Mouse (Mus musculus) heart, adult 8-10 months (tissue): ENCODE data around the gene Camkk1. TPM values are rescaled to one million over a fixed set of nuclear protein-coding genes. Genes with fewer than 3 reads are reported as not detected.
A peak's percentile ranks its signal among the peaks of the same experiment; 100 is the strongest.

Experiments
- DNase-seq: peaks from one replicate; pipeline ENCODE4 v3.0.0; 2022; ENCODE audit warnings: low spot score
- total RNA-seq, 4 experiments: library from RNA; stranded (reverse); gene quantifications; 2 replicates each; pipeline ENCODE4 v1.2.4; 2022

Camkk1 gene
- total RNA-seq, 4 experiments from 2014 or later = 0.53 to 0.84 (median 0.74) TPM

DNA sequence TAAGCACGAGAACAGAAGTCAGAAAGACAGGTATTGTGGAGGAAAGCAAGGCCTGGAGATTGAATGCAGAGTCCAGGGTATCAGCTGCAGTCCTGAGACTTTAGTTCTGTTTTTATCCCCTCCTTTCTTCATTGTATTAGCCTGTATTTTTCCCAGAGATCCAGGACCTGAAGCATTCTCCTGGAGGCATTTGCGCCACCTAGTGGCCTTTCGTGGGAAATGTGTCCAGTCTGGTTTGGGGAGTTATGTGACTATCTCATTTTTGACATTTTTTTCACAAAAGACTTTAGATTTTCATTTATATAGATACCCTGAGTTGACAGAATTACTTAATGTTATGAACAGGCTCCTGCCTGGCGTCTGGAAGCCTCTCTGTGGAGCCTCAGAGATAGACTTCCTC is 30.5 kb downstream of the Camkk1 start:
- peak; percentile 76 for DNase-seq

DNA sequence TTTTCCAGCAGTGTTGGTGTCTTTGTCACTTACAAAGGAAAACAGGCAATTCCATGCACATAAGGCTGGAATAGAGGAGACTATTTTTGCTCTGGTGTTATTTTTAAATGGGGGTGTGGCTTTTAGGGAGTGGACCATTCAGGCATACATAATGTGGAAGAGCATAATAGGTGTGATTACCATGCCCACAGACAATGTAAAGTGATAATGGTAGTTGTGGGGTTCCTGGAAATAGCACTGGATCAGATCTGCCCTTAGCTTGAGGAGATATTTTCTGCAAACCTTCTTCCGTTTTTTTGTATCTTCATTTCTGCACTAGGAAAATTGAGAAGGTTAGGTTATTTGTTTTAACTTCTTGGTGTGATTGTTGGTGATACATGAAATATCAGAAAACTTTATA is 34.0 kb downstream of the Camkk1 start:
- DNase-seq = no peak

DNA sequence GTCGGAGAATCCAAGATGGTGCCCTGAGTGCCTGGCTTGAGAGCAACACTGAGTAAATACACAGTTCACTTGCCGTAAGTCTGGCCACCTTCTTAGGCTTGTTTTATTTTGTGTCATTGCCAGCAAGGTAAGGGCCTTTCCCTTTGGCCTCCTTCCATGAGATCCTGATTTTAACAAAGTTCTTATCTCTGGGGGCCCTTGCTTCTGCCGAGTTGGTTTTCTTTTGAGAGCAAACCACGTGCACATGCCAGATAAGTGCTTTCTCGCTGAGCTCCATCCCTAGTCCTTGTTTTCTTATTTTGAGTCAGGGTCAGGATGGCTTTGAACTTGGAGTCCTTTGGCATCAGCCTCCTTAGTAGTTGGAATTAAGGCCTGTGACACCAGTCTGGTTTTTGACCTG is 38.9 kb downstream of the Camkk1 start:
- DNase-seq = no peak

DNA sequence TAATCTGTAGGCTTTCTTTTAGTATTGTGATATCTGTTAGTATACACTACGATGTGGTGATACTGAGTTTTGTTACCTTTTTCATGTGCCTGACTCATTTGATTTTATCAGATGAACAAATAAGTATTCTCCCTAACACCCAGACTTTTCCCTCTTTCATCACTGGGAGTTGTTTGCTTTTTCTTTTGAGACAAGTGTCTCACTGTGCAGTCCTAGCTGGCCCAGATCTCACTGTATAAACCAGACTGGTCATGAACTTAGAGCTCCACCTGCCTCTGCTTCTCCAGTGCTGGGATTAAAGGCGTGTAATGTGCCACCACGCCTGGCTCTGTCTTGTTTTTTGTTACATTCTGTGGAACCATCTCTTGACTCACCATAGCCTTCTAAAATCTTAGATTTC is 40.8 kb downstream of the Camkk1 start:
- DNase-seq = no peak

DNA sequence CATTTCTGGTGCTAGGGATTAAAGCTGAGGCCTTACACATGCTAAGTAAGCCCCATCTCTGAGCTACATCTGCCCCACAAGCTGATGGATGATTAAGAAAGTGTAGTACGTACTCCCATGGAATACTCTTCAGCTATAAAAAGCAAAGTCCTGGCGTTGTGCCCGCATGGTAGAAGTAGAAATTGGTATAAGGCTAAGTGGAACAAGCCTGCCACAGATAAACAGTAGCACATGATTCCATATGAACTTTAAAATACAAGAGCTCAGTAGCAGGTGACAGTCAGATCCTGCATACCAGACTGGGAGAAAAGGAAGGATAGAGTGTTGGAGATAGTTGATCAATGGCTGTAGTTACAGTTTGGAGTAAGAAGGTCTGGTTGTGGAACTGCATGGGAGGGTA is 42.6 kb downstream of the Camkk1 start:
- no peak for DNase-seq

DNA sequence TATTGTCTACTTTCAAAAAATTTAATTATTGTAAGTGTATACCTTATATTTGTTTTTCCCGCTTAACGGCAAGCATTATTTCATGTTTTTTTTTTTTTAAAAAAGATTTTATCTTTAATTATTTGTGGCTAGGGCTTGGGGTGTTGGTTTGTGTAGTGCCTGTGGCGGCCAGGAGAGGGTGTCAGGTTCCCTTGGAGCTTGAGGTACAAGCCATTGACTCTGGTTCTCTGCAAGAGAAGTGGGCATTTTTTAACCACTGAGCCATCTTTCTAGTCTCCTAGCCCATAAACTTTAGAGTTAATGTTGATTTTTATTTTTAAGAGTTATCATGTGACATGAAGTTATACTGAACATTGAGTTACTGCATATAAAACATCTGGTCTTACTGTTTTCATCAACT is 53.0 kb downstream of the Camkk1 start:
- no peak for DNase-seq

DNA sequence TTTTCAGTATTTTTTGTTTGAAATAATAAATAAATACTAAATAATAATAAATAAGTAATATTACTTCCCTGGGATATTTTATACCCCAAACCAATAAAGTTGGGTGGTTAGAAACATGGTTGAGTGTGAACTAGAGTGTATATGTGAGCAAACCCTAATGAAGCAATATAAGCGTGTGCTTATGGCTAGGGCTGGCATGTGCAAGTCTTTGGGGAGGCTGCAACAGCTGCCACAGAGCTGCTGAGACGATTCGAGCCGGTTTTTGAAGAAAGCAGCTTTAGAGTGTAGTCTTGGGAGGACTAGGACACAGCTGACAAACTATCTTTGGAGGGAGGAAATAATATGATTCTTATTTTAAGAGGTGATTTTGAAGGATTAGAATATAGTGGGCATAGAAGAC is 57.5 kb downstream of the Camkk1 start:
- no peak for DNase-seq

DNA sequence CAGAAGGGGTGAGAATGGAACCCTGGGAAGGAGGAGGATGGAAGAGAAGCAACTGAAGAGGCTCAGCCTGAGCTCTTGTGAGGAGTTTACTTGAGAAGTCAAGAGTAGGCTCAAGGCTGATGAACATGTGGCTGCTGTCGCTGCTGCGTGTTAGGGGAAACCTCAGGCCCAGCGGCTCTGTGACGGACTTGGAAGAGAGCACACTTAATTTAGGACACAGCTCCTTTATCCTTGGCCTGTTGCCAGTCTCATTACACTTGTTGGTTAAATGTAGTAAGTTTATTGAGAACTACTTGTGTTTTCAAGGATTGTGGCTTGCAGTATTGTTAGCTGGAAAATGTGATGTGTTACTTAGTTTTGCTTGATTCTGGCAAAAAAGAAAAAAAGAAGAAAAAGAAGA is 57.9 kb downstream of the Camkk1 start:
- no peak for DNase-seq

DNA sequence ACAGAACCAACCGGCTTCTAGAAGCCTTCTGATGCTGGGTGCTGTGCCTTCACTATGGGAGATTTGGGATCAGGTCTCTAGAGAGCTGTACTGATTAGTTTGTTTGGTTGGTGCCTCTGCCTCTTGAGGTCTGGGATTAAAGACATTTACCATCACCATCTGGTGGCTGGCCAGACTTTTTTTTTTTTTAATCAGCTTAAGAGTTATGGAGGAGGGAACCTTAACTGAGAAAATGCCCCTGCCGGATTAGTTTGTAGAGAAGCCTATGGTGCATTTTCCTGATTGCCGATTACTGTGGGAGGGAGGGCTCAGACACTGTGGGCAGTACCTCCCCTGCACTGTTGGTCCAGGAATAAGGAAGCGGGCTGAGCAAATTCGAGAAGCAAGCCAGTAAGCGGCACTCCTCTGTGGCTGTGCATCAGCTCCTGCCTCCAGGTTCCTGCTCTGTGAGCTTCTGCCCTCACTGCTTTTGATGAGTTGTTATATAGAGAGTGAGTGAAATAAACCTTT is 58.5 kb downstream of the Camkk1 start:
- no peak for DNase-seq

DNA sequence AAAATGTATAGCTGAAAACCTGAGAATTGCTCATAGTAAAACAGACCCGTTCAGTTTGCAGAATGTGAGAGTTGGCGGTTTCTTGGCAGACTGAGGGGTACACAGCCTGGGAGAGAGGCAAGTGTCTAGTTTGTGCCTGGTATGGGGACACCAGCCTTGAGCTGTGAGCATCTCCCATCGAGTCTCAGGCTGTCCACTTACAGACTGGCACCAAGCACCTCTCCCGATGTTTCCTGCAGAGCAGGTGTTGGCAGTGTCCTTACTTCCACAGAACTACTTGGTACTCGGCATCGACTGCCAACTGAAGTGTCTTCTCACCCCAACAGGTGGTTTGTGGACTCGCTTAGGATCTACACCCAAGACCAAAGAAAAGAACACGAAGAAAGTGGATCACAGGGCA is 59.8 kb downstream of the Camkk1 start:
- DNase-seq = no peak

DNA sequence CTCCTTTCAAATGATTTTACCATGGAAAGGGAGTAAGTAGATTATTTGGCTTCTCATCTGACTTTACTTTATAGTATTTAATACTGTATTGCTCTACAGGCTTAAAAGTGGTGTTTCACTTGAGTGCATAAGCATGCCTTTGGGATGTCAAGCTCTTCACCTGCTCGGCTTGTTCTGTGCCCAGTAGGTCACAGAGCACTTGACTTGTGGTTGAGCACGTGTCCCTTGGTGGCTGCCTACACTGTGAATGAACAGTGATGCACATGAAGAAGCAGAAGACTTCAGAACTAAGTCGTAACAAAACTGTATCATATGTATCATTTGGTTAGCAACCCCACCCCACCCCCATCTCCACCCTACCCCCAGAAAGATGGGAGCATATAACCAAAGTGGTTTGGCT is 61.5 kb downstream of the Camkk1 start:
- DNase-seq = no peak

DNA sequence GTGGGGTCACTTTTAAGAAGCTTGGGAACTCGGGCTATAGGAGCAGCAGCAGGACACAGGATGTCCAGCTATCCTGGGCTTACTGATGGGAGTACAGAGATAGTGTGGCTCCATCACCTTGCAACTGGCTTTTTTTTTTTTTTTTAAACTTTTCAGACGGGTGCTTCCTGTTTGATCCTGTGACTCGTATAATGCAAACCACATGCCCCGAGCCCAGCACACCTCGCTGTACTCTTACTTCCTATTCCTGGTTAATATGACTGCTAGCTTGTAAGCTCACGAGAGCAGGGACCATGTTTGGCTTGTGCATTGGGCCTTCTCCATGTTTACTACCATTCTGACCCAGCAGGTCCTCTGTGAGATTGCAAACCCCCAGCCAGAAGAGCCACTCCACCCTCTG is 65.5 kb downstream of the Camkk1 start:
- DNase-seq = no peak

DNA sequence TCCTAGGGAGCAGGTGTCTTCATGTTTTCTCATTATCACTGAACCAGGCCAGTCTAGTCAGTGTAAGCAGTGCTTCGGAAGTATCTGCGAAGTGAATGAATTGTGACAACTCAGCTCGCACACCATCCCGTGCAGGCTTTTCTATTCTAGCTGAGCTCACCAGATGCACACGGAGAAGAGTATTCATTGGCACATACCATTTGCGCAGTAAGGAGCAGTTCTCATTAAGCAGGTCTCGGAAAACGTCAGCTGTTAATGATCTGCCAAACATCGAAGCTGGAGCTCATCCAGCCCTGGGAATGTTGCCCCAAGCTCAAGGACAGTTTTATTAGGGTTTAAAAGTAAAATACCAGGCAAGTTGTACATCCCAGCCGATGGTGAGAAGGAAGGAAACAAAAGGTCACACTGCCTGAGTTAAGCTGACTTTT is 66.0 kb downstream of the Camkk1 start:
- DNase-seq = no peak

DNA sequence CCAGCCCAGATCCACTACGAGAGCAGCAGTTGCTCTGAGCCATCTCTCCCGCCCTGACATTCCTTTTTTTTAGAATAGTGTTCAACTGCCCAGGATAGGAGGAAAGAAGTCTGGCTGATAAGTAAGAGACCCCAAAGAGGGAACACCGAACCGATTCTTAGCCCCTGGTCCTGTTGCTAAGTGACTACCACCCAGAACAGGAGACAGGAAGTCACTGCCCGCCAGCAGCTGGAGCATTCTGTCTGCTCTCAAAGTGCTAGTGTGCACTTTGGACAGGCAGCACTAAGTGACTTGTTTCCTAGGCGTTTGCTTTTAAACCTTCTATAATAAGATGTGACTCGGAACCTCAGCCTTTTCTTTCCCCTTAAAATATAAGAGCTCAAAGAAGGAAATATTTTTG is 66.6 kb downstream of the Camkk1 start:
- no peak for DNase-seq

DNA sequence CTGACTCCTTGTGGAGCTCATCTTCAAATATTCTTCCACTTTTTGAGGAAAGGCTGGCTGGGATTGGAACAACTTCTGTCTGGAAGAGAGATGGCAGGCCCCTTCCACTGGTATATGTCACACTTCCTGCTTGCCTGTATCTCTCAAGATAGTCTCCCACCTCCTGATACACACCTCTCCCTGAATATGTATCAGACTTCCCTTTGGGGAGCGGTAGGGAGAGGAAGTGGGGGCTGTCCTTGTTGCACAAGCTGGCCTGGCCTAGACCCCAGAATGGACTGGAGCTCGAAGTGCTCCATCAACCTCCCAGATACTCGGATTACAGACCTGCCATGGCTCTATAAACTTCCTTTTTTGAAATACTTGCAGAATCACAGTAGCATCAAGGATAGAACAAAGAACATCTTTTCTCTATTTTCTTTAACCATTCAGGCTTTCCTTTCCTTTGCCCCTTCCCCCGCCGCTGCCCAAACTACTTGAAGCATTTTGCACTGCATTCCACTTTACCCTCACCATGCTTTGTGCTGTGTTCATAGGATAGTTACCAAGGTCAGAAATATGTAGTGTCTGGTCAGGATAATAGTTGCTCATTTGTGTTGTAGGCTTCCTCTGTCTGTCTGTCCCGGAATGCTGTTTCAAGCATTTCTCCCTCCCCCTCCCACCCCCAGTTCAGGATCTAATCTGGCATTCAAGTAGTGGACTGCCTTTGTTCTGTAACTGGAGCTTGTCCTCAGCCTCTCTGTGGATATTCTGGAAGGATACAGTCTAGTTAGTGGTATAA is 69.1 kb downstream of the Camkk1 start:
- DNase-seq = no peak

DNA sequence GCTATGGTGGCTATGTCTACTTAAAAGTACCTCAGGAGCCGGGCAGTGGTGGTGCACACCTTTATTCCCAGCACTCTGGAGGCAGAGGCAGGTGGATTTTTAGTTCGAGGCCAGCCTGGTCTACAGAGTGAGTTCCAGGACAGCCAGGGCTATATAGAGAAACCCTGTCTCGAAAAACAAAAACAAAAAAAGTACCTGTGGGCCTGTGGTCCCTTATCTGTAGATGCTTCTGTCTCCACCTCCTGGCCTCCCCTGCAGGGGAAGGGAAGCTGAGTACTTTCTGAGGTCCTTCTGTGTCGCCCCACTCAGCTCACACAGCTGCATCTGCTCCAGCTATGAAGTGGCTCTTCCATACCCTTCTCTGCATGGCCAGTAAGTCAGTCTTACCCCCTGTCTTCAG is 71.5 kb downstream of the Camkk1 start, which contains the start of gene Itgae:
Gene Itgae (plus strand): TSS at position 301 of the 400 bp plus-strand sequence.
- no peak for DNase-seq

DNA sequence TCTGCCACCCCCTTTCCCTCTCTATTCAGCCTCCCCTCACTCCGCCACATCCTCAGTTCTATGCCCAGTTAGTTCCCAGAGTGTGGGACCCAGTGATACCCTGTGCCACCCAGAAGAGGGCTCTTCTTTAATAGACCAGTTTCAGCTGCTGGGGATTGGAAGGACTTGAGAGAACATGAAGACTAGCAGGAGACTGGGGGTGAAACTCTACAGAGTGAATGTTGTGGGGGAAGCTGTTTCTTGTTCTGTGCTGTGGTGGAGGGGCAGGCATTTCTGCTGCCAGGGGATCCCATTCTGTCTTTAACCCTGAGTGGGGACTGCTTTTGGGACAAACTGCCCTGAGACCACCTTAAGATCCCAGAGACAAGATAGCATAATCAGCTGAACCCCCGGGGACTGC is 72.0 kb downstream of the Camkk1 start:
- no peak for DNase-seq

Other genes with a start within 250 kb of the Camkk1 start
- gene Cyb5d2, start 222.9 kb upstream of the Camkk1 start, total RNA-seq = 10 to 100 TPM; 23.7 to 26.3 (median 25.4) TPM
- 10 to 100 TPM; 17.5 to 19.3 (median 18.8) TPM for gene Zzef1, start 222.8 kb upstream of the Camkk1 start, total RNA-seq
- 10 to 100 TPM in 3 of 4 experiments, 1 to 10 TPM in 1; 9.5 to 12.4 (median 11.2) TPM for gene Atp2a3, start 57.8 kb upstream of the Camkk1 start, total RNA-seq
- gene P2rx1, start 19.9 kb upstream of the Camkk1 start, total RNA-seq = under 1 TPM; 0.35 to 0.49 (median 0.43) TPM
- gene Ncbp3, start 28.8 kb downstream of the Camkk1 start, total RNA-seq = 1 to 10 TPM; 5.4 to 6.6 (median 5.6) TPM
- gene Itgae, start 71.6 kb downstream of the Camkk1 start, total RNA-seq = under 1 TPM in 2 of 4 experiments, not detected in 2; 0.22 to 0.38 TPM
- gene Haspin, start 119.3 kb downstream of the Camkk1 start, total RNA-seq = under 1 TPM; 0.08 to 0.37 (median 0.14) TPM
- gene P2rx5, start 141.4 kb downstream of the Camkk1 start, total RNA-seq = 10 to 100 TPM; 14.2 to 19.7 (median 16.6) TPM
- 10 to 100 TPM; 80.9 to 93.8 (median 89.9) TPM for gene Emc6, start 158.0 kb downstream of the Camkk1 start, total RNA-seq
- gene Tax1bp3, start 158.1 kb downstream of the Camkk1 start, total RNA-seq = 10 to 100 TPM; 36.7 to 52.6 (median 46.8) TPM
- gene Ctns, start 180.0 kb downstream of the Camkk1 start, total RNA-seq = 1 to 10 TPM; 7.5 to 10.0 (median 9.6) TPM
- 1 to 10 TPM in 3 of 4 experiments, under 1 TPM in 1; 0.68 to 1.7 (median 1.4) TPM for gene Shpk, start 180.5 kb downstream of the Camkk1 start, total RNA-seq
- under 1 TPM in 1 of 4 experiments, not detected in 3; 0.09 TPM for gene Trpv1, start 215.3 kb downstream of the Camkk1 start, total RNA-seq
- gene Trpv3, start 248.4 kb downstream of the Camkk1 start, total RNA-seq = under 1 TPM in 2 of 4 experiments, not detected in 2; 0.06 TPM